Mouse (Mus musculus): ENCODE measurements around the gene Ext2.
A peak's percentile ranks its signal among the peaks of the same experiment; 100 is the strongest.

Gene Ext2

DNA sequence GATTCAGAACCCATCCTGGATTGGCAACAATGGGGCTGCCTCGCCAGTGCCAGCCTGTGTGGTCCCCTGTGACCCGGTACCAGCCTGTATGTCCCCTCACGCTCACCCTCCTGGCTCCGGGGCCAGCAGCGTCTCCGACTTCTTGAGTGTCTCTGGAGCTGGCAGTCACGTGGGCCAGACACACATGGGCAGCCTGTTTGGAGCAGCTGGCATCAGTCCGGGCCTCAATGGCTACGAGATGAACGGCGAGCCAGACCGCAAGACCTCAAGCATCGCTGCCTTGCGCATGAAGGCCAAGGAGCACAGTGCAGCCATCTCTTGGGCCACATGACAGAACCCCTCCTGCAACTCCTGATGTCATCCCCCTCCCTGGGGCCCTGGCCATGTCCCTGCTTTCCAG is 145.1 kb downstream of the Ext2 start:
- DNase-seq (ENCODE audit: low read depth) = no peak

DNA sequence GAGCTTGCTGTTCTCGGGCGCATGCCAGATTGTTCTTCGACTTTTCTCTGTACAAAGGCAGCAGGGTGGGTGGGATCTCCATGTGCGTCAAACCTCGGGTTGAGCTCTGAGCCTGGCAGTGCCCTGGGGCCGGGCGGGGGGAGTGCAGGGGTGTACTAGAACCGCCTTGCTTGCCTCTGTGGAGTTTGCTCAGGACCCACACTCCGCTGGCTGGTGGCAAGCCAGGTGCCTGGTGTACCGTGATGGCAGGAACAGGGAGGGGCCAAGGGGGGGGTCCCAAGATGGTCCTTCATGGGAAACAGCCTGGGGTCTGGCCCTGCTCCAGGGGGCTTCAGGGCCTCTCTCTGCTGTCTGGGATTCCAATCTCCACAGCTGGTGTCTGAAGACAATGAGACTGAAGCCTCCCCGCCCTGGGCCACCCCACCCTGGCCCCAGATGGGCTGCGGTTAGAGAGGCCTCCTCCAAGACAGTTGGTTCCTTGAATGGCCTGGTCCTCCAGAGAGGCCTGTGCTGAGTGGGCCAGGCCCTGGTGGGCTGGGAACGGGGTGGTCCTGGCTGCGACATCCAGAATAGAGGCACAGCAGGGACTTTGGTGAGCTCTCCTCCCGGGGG is 150.7 kb downstream of the Ext2 start:
- no peak for DNase-seq (ENCODE audit: low read depth)

DNA sequence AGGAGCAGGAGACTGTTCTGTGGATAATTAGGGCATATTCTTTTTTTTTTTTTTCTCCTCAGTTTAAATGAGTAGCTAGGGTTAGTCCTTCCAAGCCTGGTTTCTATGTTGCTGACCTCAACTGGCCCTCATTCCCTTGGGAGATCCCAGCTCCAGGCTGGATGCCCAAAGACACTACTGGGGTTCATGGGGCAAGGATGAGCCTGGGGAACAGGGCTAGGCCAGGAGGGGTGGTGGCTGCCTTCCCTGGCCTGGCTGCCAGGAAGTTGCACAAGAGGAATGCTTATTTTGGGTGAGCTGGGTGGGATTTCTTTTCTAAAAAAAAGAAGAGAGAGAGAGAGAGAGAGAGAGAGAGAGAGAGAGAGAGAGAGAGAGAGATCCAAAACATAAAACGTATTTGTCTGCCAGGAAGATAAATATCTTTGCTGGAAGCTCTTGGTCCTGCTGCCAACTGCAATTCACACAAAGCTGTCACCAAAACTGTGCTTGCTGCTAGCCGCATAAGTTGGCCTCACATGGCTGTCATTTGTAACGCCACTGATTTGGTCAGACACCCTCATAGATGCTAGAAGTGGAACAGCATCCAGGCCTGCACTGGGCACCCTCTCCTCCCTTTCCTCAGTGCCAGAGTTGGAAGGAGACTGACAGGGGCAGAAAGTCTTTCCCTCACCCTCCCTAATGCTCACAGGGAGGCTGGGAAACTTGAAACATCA is 156.1 kb downstream of the Ext2 start:
- peak; percentile 27 for DNase-seq (ENCODE audit: low read depth)

- DNase-seq (ENCODE audit: low read depth) = no peak
Observed at GRCm38 (mm10) chr2:93665472-93665871, 156.9 kb downstream of the Ext2 start.

- DNase-seq (ENCODE audit: low read depth) = no peak
Observed at GRCm38 (mm10) chr2:93662240-93662865, 160.0 kb downstream of the Ext2 start.

DNA sequence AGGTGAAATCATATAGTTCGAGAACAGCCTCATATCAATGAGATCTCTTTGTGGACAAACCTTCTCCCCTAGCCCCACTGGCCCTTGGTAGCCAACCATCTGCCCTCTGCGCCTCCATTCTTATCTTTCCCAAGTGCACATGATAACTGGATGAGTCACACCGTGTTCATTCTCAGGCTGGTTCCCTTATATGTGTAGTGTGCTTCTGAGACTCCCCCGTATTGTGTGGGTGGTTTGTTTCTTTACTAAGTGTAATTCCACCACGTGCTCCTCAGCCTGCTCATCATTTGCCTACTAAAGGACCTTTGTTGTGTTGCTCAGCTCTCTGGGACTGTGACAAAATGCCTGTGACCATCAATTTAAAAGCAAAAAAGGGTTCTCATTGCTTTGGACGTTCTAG is 161.3 kb downstream of the Ext2 start:
- DNase-seq (ENCODE audit: low read depth) = no peak

- DNase-seq (ENCODE audit: low read depth) = no peak
Observed at GRCm38 (mm10) chr2:93659705-93660308, 162.6 kb downstream of the Ext2 start.

- no peak for DNase-seq (ENCODE audit: low read depth)
Observed at GRCm38 (mm10) chr2:93659004-93659403, 163.4 kb downstream of the Ext2 start.

DNA sequence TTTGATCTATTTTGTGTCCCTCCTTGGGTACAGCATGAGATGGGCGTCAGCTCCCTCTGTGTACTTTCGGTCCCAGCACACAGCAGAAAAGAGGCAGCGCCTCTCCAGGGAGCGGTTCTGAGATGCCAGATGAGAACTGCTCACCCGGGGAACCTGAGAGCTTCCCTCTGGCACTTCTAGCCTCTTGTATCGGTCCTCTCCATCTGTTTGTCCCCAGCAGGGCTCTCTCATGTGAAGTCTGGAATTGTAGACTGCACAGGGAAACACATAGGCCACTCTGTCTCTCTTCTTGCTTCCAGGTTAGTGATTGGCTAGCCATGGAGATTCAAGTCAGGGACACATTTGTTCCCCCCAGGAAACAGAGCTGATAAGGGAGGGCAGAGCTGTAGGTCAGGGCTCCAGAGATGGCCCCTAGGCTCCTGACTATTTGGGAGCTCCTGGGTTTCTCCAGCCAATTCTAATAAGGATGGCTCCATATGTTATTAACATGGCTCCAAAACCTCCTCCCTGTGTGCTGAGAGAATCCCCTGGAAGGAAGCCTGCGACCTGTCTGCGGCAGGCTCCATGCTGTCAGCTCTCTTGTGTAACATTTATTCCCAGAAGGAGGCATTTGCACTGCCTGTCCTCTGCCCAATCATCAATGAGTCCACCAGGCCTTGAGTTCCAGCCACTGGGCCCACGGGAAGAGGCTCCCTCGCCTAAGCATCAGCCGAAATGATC is 167.9 kb downstream of the Ext2 start:
- DNase-seq (ENCODE audit: low read depth) = no peak

GRCm38 (mm10) chr2:93649243-93649870 is 173.0 kb downstream of the Ext2 start:
- no peak for DNase-seq (ENCODE audit: low read depth)

GRCm38 (mm10) chr2:93647924-93648575 is 174.3 kb downstream of the Ext2 start:
- no peak for DNase-seq (ENCODE audit: low read depth)

DNA sequence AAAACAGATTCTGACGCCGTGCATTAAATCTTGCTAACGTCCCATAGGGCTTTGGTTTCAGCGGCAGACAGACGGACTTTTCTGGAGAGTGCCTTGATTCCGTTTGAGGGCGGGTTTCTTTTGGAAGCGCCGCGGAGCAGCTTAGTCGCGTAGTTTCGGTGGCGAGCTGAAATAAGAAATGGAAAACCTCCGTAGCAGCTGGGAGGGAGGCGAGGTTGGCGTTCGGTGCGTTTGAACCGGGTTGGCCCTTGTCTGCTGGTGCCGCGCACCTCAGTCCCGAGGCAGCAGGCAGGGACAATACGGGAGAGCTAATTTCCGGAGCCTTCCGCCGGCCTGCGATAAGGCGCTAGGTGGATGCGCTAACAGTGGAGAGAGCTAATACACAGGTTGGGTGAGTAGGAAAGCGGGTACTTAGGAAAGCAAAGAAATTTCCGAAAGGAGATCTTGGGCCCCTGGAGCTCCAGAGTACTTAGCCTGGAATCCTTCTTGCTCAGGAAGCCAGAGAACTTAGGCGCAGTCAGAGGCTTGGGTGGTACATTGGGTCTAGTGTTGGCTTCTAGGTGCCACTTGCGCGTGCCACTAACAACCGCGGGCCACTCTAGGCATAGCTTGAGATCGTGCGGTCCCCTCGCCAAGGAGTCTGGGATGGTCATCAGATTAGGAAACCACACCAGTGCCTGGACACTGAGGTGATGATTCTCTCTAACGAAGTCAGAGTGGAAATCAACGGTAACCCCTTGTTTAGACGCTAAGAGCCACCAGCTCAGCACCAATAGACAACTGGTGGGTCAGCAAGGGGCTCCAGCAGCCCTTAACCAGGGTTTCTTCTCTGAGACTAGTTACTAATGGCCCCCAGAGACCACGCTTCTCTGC is 175.1 kb downstream of the Ext2 start:
- DNase-seq (ENCODE audit: low read depth) = no peak

DNA sequence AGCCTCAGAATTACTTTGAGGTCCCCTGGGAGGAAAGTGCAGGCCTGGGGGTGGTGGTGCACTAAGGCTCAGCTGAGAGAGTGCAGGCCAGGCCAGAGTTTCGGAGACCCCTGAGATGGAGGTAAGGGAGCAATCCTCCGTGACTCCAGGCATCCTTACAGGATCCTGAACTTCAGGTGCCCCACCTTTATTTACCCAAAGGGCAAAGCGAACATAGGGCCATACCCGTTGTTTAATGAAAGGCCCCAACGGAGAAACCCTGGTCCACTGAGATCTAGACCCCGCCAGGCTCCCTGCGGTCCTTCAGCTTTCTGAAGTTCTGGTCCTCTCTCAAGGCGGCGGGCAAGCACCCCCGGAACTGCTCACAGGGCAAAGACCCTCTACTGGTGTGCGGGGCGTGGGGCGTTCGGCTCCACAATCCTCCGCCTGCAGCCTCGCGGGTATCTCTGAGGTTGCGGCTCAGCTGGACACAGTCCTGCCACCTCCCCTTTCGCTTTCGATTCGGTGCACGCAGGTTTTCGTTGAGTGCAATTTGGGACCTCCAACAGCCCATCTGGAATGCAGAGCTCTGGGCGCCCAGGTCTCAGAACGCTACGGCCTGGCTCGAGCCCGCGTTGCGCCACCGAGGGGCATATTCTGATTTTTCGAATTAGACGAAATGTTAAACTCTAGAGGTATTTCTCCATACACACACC is 176.6 kb downstream of the Ext2 start:
- no peak for DNase-seq (ENCODE audit: low read depth)

- DNase-seq (ENCODE audit: low read depth) = no peak
Observed at GRCm38 (mm10) chr2:93645197-93645596, 177.2 kb downstream of the Ext2 start.

GRCm38 (mm10) chr2:93644731-93645130 is 177.6 kb downstream of the Ext2 start:
- no peak for DNase-seq (ENCODE audit: low read depth)

DNA sequence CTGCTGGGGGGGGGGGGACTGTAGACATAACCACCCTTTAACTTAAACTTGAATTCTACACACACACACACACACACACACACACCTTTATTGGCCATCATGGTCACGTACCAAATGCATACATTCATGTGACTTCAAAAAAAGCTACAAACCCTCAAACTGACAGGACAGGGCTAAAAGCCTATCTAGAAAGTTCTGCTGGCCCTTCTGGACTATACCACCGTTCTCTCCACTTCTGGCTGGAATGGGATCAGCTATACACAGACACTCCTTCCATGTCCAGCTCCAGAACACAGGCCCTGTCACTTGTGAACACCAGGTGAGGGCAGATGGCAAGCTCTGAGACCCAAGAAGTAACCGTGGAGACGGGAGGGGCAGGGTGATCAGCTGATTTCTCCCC is 178.1 kb downstream of the Ext2 start:
- no peak for DNase-seq (ENCODE audit: low read depth)

DNA sequence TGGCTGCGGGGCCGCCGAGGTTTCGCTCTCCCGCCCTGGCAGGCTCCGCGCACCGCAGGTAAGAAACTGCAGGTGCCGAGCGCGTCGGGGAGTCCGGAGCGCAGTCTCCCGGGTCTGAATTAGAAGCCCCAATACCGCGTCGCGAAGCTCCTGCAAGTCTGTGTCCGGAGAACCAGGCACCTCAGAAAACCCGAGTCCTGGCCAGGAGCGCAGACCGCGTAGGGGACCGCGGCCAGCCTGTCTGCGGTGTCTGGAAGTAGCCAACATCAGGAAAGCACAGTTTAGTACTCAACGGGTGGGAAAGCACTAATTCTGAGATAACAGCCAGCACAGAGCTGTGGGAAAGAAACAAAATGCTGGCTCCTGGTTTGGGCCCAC is 179.0 kb downstream of the Ext2 start:
- DNase-seq (ENCODE audit: low read depth) = no peak

DNA sequence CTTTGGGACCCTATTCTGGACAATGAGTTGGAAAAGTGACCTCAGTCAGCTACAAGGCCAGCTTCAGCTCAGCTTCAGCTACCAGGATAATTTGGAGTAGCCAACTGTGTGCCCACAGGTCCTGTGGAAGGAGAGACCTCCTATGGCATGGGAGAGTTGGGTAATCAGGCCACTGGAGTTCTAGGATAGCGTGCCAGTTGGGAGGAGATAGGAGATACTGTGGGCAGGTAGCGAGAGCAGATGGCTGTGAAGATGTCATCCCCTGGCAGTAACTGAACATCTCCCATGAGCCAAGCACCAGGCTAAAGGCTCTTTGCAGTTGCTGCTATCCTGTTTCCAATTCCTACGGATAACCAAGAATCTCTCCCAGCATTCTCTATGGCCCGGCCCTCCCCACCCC is 187.8 kb downstream of the Ext2 start:
- no peak for DNase-seq (ENCODE audit: low read depth)

- no peak for DNase-seq (ENCODE audit: low read depth)
Observed at GRCm38 (mm10) chr2:93624665-93625408, 197.5 kb downstream of the Ext2 start.

Measured in fibroblast of lung, adult 2 months (primary cell).